Mouse (Mus musculus) cerebellum, postnatal 25 days (tissue): ENCODE results near the gene Olfr98.
"Not testable (repeated sequence)": the region's sequence is repeated elsewhere in the genome, so short reads cannot be mapped to it uniquely, and the experiment has no call there.

Experiments used
- DNase-seq, 2 experiments: peaks; one replicate each; pipeline ENCODE4 v3.0.0; 2021; ENCODE audit warnings: mixed read lengths in 2 of 2

Gene Olfr98

GRCm38 (mm10) chr17:37263626-37264025 is at the start of gene Olfr98:
Gene Olfr98, minus strand, starts transcription at chr17:37263749.
- no peak for DNase-seq

GRCm38 (mm10) chr17:37310146-37310699 is 46.7 kb upstream of the Olfr98 start:
- no peak for DNase-seq

GRCm38 (mm10) chr17:37308483-37308882 is 44.9 kb upstream of the Olfr98 start:
- DNase-seq, result no peak

GRCm38 (mm10) chr17:37304213-37304612 is 40.7 kb upstream of the Olfr98 start, which contains the start of gene Olfr101:
Gene Olfr101, minus strand, starts transcription at chr17:37304313.
- no peak for DNase-seq

GRCm38 (mm10) chr17:37283360-37283759 is 19.8 kb upstream of the Olfr98 start, which contains the start of gene Olfr99:
Gene Olfr99, minus strand, starts transcription at chr17:37283460.
- no peak for DNase-seq

GRCm38 (mm10) chr17:37280331-37280730 is 16.8 kb upstream of the Olfr98 start:
- DNase-seq, result no peak

GRCm38 (mm10) chr17:37276573-37276972 is 13.0 kb upstream of the Olfr98 start:
- no peak for DNase-seq

GRCm38 (mm10) chr17:37275626-37276248 is 12.2 kb upstream of the Olfr98 start:
- DNase-seq, result no peak

- DNase-seq, result peak; percentile 8 to 13
These were observed 7.1 kb upstream of the Olfr98 start for GRCm38 (mm10) chr17:37270702-37271092.

- peak; percentile 71 to 85 for DNase-seq
These were observed 6.6 kb upstream of the Olfr98 start, which contains the start of gene H2-M3 for GRCm38 (mm10) chr17:37270058-37270701. Gene H2-M3, plus strand, starts transcription at chr17:37270220.

GRCm38 (mm10) chr17:37250544-37250943 is 13.0 kb downstream of the Olfr98 start:
- DNase-seq, result peak in 1 of 2 experiments; percentile 20

GRCm38 (mm10) chr17:37249460-37249859 is 14.1 kb downstream of the Olfr98 start:
- no peak for DNase-seq

GRCm38 (mm10) chr17:37246715-37247114 is 16.8 kb downstream of the Olfr98 start:
- peak; percentile 3 for DNase-seq

- no peak for DNase-seq
These were observed 21.4 kb downstream of the Olfr98 start for GRCm38 (mm10) chr17:37242198-37242597.

GRCm38 (mm10) chr17:37237230-37237629 is 26.3 kb downstream of the Olfr98 start, which contains the start of gene Olfr97:
Gene Olfr97, minus strand, starts transcription at chr17:37237330.
- not testable (repeated sequence) for DNase-seq

- no peak for DNase-seq
These were observed 41.7 kb downstream of the Olfr98 start for GRCm38 (mm10) chr17:37221879-37222278.

- DNase-seq, result no peak
These were observed 43.7 kb downstream of the Olfr98 start, which contains the start of gene Olfr96 for GRCm38 (mm10) chr17:37219846-37220245. Gene Olfr96, plus strand, starts transcription at chr17:37220146.

GRCm38 (mm10) chr17:37218486-37218885 is 45.1 kb downstream of the Olfr98 start:
- DNase-seq, result no peak

- DNase-seq, result no peak
These were observed 50.5 kb downstream of the Olfr98 start, which contains the start of gene Olfr95 for GRCm38 (mm10) chr17:37213018-37213417. Gene Olfr95, minus strand, starts transcription at chr17:37213118.
